Mouse (Mus musculus) lung, postnatal 0 days (tissue): ENCODE measurements around the gene Rbms1. TPM values are rescaled to one million over a fixed set of nuclear protein-coding genes. Genes with fewer than 3 reads are reported as not detected.

Experiments used
- ATAC-seq: fragments of 200-750 bp; cut with Nextera tagmentation; 2 replicates; pipeline ENCODE4 v1.8.0; 2017; ENCODE audit warnings: moderate library complexity
- DNase-seq: peaks from one replicate; pipeline ENCODE4 v3.0.0-alpha.2; 2016; ENCODE audit warnings: low spot score
- H3K27ac ChIP-seq: fragments of 300-500 bp; sonication (generic); 2 replicates; pipeline ENCODE4 v1.5.1; 2014; ENCODE audit warnings: antibody characterized with exemption, mild to moderate bottlenecking, low read length, mixed read lengths
- H3K27me3 ChIP-seq: fragments of 300-500 bp; sonication (generic); replicated peaks from 2 replicates; pipeline ENCODE4 v1.6.1; 2014; ENCODE audit warnings: low read length, mixed read lengths; ENCODE audit not compliant: insufficient read depth
- H3K36me3 ChIP-seq: fragments of 300-500 bp; sonication (generic); 2 replicates; pipeline ENCODE4 v1.6.1; 2014; ENCODE audit warnings: low read length, mixed read lengths; ENCODE audit not compliant: insufficient read depth
- H3K4me1 ChIP-seq: fragments of 300-500 bp; sonication (generic); 2 replicates; pipeline ENCODE4 v1.6.1; 2014; ENCODE audit warnings: antibody characterized with exemption, low read depth, low read length, mixed read lengths; ENCODE audit not compliant: insufficient read depth
- H3K4me2 ChIP-seq: fragments of 300-500 bp; sonication (generic); replicated peaks from 2 replicates; pipeline ENCODE4 v1.6.1; 2014; ENCODE audit warnings: low read depth, mild to moderate bottlenecking, low read length, moderate library complexity, mixed read lengths
- H3K4me3 ChIP-seq: fragments of 300-500 bp; sonication (generic); 2 replicates; pipeline ENCODE4 v1.5.1; 2014; ENCODE audit warnings: low read depth, low read length
- H3K9ac ChIP-seq: fragments of 300-500 bp; sonication (generic); replicated peaks from 2 replicates; pipeline ENCODE4 v1.6.1; 2014; ENCODE audit warnings: low read depth, mild to moderate bottlenecking
- H3K9me3 ChIP-seq: fragments of 300-500 bp; sonication (generic); 2 replicates; pipeline ENCODE4 v1.6.1; 2016; ENCODE audit warnings: low read length, mixed read lengths
- CTCF ChIP-seq: IDR thresholded peaks from 2 replicates; pipeline ENCODE4 v1.5.1; 2016; ENCODE audit warnings: antibody characterized with exemption, mild to moderate bottlenecking
- EP300 ChIP-seq: IDR thresholded peaks from 2 replicates; pipeline ENCODE4 v1.6.1; 2016; ENCODE audit warnings: antibody characterized with exemption, mild to moderate bottlenecking, control low read depth
- WGBS: fragments of 180-500 bp; shearing (Covaris S2); extraction: QIAGEN DNeasy Blood & Tissue Kit; methylation state at CpG from one replicate; pipeline ENCODE4 v1.1.7; 2014; 5-methylcytosine and 5-hydroxymethylcytosine counted together
- polyA plus RNA-seq: library from polyadenylated mRNA; unstranded; fragments of >200 nt; fragmentation: Nextera tagmentation; extraction: Ambion mirVana; gene quantifications from 2 replicates; pipeline ENCODE4 v1.2.1, GENCODE M21; 2015

Rbms1 gene
- polyA plus RNA-seq, 1 experiment from 2014 or later, result 156 TPM

DNA sequence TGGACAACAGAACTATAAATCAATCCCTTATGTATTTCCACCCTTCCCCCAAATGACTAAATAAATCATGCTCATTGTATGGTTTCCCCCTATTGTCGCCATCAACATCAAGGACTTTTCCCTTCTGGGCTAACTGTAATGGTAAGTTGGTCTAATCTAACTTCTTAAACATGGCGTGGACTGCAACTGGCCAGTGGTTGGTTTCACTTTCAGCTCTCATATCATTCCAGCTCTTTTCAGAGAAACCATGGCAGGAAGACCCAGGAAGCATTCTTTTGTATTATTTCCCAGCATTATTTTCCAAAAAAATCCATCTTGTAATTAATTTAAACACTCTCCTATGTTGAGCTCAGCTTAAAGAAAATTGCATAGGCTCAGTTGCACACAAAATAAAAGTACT is 23.0 kb downstream of the Rbms1 start:
- Histone ChIP-seq H3K36me3 (no peaks in the 10 kb centered on the region), H3K9ac (no peak overlapping the region; the same call in 1 of the 2 replicates), H3K4me2 (peak overlapping the region; percentile 58), H3K4me3 (peak overlapping the region; percentile 34), H3K27ac (peak overlapping the region; percentile 81), H3K9me3 (no peaks in the 10 kb centered on the region), H3K27me3 (no peaks in the 10 kb centered on the region), H3K4me1 (peaks cover 3% of the 10 kb centered on the region)
- ATAC-seq (peak; percentile 56), DNase-seq (peak; percentile 70)
- 18% methylated on average over 2 of the region's 2 CpGs for WGBS
- TF ChIP-seq EP300, result no peak
- TF ChIP-seq CTCF, result no peak

DNA sequence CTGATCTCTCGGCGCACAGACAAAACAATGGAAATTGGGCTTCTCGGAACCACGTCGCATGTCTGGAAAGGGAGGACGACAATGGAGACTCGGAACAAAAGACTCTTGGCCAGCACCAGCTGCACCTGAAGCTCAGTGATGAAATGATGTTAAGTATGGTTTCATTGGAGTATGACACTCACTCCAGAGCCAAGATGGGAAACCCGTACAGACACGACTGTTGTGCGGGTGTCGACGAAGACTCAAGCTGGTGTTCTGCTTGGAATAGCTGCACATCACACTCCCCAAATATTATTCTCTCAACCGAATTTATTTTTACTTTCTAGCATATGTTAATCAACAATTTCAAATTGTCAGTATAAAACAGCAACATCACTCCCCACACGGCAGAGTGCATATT is 26.1 kb downstream of the Rbms1 start:
- Histone ChIP-seq H3K9me3 (no peaks in the 10 kb centered on the region), H3K4me1 (peaks cover 3% of the 10 kb centered on the region), H3K27ac (no peak overlapping the region), H3K9ac (no peak overlapping the region), H3K4me3 (no peak overlapping the region), H3K27me3 (no peaks in the 10 kb centered on the region), H3K36me3 (no peaks in the 10 kb centered on the region), H3K4me2 (no peak overlapping the region)
- WGBS, result 84% methylated on average over 14 of the region's 14 CpGs
- TF ChIP-seq EP300 (no peak), CTCF (no peak)
- ATAC-seq, result no peak
- no peak for DNase-seq

DNA sequence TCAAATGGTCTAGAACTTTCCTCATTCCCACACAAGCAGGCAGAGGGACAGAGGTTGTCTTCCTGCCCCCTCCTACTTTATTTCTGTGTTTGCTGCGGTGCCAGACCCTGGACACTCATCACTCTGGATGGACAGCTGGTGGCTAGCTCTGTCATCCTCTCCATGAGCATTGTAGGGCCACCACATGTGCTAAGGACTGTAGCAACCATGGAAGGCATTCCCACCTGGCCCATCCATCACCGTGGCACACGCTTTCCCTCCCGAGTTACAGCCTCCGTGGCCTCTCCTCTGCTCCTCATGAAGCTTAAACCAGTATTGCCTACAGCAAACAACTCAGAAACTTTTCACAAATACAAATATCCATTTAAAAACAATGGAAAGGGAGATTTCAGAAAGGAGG is 34.0 kb downstream of the Rbms1 start:
- H3K27me3 ChIP-seq, result no peaks in the 10 kb centered on the region
- TF ChIP-seq EP300, result no peak
- no peak for TF ChIP-seq CTCF
- H3K9me3 ChIP-seq, result no peaks in the 10 kb centered on the region
- 91% methylated on average over 5 of the region's 5 CpGs for WGBS
- H3K9ac ChIP-seq, result no peak overlapping the region
- ATAC-seq (no peak), DNase-seq (no peak)
- H3K4me1 ChIP-seq, result peaks cover 12% of the 10 kb centered on the region; the same call in 1 of the 2 replicates
- H3K4me2 ChIP-seq, result no peak overlapping the region
- H3K27ac ChIP-seq, result no peak overlapping the region
- H3K36me3 ChIP-seq, result no peaks in the 10 kb centered on the region
- H3K4me3 ChIP-seq, result no peak overlapping the region

DNA sequence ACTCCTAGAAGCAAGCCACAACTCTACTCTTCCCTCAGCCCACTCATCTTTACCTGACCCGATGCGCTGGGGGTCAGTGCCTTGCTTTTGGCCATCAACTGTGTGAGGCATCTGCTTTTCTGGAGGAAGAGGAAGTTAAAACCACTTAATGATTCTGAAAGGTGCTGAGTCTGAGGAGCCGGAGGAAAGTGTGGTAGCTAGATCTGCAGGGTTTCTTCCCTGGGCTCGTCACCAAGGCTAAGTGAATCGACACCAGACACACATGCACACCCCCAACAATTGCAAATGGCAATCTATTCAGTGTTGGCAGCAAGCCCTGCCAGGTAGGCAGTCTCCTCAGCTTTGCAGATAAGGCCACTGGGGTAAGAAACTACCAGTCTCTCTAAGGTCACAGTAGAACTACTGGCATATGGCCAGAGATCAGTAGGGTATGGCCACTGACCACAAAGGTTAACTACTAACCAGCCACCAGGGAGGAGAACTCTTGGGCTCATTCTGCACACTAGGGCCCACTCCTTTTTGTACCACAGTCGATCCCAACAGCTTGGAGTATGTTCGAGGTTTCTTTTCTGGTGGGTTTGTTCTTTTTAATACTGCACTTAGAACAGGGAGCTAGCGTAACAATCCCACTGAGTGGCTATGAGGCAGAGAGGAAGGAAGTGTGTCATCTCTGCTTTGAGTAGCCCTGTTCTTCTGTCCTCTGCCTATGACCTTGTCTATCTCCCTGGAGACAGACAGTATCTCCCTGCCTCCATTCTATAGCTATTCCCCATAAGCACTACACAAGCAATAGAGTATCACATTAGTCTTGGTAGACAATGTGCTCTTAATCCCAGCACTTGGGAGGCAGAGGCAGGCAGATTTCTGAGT is 34.9 kb downstream of the Rbms1 start:
- H3K4me2 ChIP-seq, result no peak overlapping the region
- no peaks in the 10 kb centered on the region for H3K9me3 ChIP-seq
- H3K27ac ChIP-seq, result no peak overlapping the region
- H3K36me3 ChIP-seq, result no peaks in the 10 kb centered on the region
- ATAC-seq, result no peak
- no peak for TF ChIP-seq CTCF
- TF ChIP-seq EP300, result no peak
- no peak for DNase-seq
- WGBS, result 70% methylated on average over 8 of the region's 8 CpGs
- H3K4me3 ChIP-seq, result no peak overlapping the region
- no peaks in the 10 kb centered on the region for H3K27me3 ChIP-seq
- H3K4me1 ChIP-seq, result peaks cover 15% of the 10 kb centered on the region; the same call in 1 of the 2 replicates
- H3K9ac ChIP-seq, result no peak overlapping the region

DNA sequence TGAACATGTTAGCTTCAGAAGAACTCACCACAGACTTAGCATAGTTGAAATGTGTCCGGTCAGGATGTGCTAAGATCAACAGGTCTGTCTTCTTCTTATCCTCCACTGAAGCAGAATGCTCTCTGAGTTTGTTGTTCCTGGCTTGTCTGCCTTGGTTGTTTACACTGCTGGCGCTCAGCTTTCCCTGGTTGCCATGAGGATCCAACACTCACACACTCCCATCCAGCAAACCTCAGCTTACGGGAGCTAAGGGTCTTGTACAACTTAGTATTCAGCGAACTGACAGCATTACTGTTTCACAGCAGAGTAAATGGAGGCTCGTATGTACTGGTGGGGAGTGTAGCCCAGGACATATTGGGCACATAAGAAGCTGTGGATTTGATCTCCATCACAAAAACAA is 37.9 kb downstream of the Rbms1 start:
- peaks cover 24% of the 10 kb centered on the region; the same call in 1 of the 2 replicates for H3K4me1 ChIP-seq
- no peak overlapping the region for H3K4me3 ChIP-seq
- no peaks in the 10 kb centered on the region for H3K9me3 ChIP-seq
- DNase-seq (no peak), ATAC-seq (no peak)
- no peak overlapping the region for H3K27ac ChIP-seq
- 51% methylated on average over 5 of the region's 5 CpGs for WGBS
- H3K9ac ChIP-seq, result no peak overlapping the region
- no peaks in the 10 kb centered on the region for H3K36me3 ChIP-seq
- H3K4me2 ChIP-seq, result no peak overlapping the region
- TF ChIP-seq EP300 (no peak), CTCF (no peak)
- no peaks in the 10 kb centered on the region for H3K27me3 ChIP-seq

DNA sequence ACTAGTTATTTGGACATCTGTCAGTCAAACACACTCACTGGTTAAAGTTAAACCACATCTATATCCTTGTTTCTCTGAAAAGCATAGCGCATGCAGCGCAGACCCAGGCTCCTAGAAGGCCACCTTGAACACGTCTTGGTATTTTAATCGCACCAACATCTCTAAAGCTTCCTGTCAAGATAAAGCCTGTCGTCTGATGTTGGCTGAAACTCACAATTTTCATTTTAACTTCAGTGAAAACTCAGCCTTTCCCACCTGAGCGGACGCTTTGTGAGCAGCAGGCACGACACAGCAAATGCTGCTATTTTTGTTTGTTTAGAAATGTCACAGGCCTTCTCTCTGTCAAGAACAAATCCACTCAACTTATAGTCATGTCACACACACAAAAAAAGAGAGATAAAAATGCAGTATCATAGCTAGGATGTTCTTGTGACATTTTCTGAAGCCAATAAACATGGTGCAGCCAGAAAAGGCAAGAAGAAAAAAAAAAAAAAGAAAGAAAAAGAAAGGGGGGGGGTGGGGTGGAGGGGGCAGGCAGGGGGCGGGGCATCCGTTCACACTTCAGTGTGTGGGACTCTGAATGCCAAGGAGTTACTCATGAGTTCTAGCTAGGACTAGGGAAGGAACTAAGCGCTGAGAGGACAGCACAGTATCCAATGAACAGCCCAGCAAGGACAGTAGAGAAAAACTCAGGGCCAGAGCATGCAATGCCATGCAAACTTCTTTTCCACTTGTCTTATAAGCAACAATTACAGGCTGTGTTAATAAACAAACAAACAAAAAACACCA is 39.0 kb downstream of the Rbms1 start:
- 33% methylated on average over 11 of the region's 11 CpGs for WGBS
- Histone ChIP-seq H3K4me3 (no peak overlapping the region), H3K27me3 (no peaks in the 10 kb centered on the region), H3K9ac (no peak overlapping the region), H3K9me3 (no peaks in the 10 kb centered on the region), H3K4me2 (no peak overlapping the region), H3K4me1 (peaks cover 24% of the 10 kb centered on the region; the same call in 1 of the 2 replicates), H3K36me3 (no peaks in the 10 kb centered on the region), H3K27ac (peak overlapping the region; percentile 80; the same call in 1 of the 2 replicates)
- TF ChIP-seq CTCF, result no peak
- no peak for TF ChIP-seq EP300
- DNase-seq (peak; percentile 51), ATAC-seq (peak; percentile 49)
